Mouse (Mus musculus): Measurements from ENCODE around the gene Irf8. TPM values are rescaled to one million over a fixed set of nuclear protein-coding genes. Genes with fewer than 3 reads are reported as not detected.

Gene Irf8
- polyA plus RNA-seq, 1 experiment = 1.8 TPM

- DNase-seq = no peak
- WGBS = 42% methylated on average over 4 of the region's 4 CpGs
- no peaks in the 10 kb centered on the region; the same call in 1 of the 2 replicates for H3K27me3 ChIP-seq (ENCODE audit: control insufficient read depth, insufficient read depth, low read length)
- H3K4me1 ChIP-seq (ENCODE audit: control insufficient read depth, insufficient read depth, low read length) = no peaks in the 10 kb centered on the region
- no peak overlapping the region for H3K4me3 ChIP-seq (replicated peaks; ENCODE audit: insufficient read depth, low read depth, low read length)
- no peak for TF ChIP-seq POLR2A (IDR thresholded peaks at IDR 0.05; ENCODE audit: borderline replicate concordance, insufficient read depth, low read length)
- no peak overlapping the region for H3K27ac ChIP-seq (ENCODE audit: insufficient read depth, low read length)
These were observed 2.6 kb downstream of the Irf8 start for GRCm38 (mm10) chr8:120738771-120739170.

- 81% methylated on average over 15 of the region's 15 CpGs for WGBS
- TF ChIP-seq CTCF (IDR thresholded peaks at IDR 0.05; ENCODE audit: borderline replicate concordance, insufficient read depth, low read depth, low read length) = no peak
- TF ChIP-seq POLR2A (IDR thresholded peaks at IDR 0.05; ENCODE audit: borderline replicate concordance, insufficient read depth, low read length) = no peak
- H3K27me3 ChIP-seq (ENCODE audit: control insufficient read depth, insufficient read depth, low read length) = no peaks in the 10 kb centered on the region; the same call in 1 of the 2 replicates
- H3K4me1 ChIP-seq (ENCODE audit: control insufficient read depth, insufficient read depth, low read length) = no peaks in the 10 kb centered on the region
- no peak for DNase-seq
- H3K4me3 ChIP-seq (replicated peaks; ENCODE audit: insufficient read depth, low read depth, low read length) = no peak overlapping the region
- no peak overlapping the region for H3K27ac ChIP-seq (ENCODE audit: insufficient read depth, low read length)
These were observed 3.4 kb downstream of the Irf8 start for GRCm38 (mm10) chr8:120739526-120739925.

- Histone ChIP-seq H3K27me3 (ENCODE audit: control insufficient read depth, insufficient read depth, low read length) (no peaks in the 10 kb centered on the region; the same call in 1 of the 2 replicates), H3K4me3 (replicated peaks; ENCODE audit: insufficient read depth, low read depth, low read length) (no peak overlapping the region), H3K4me1 (ENCODE audit: control insufficient read depth, insufficient read depth, low read length) (no peaks in the 10 kb centered on the region), H3K27ac (ENCODE audit: insufficient read depth, low read length) (no peak overlapping the region)
- TF ChIP-seq CTCF (IDR thresholded peaks at IDR 0.05; ENCODE audit: borderline replicate concordance, insufficient read depth, low read depth, low read length) (no peak), POLR2A (IDR thresholded peaks at IDR 0.05; ENCODE audit: borderline replicate concordance, insufficient read depth, low read length) (no peak)
- DNase-seq = no peak
- 64% methylated on average over 2 of the region's 2 CpGs for WGBS
These were observed 4.4 kb downstream of the Irf8 start for GRCm38 (mm10) chr8:120740579-120740978.

GRCm38 (mm10) chr8:120741001-120741400 lies 4.8 kb downstream of the Irf8 start:
- Histone ChIP-seq H3K4me1 (ENCODE audit: control insufficient read depth, insufficient read depth, low read length) (no peaks in the 10 kb centered on the region), H3K27me3 (ENCODE audit: control insufficient read depth, insufficient read depth, low read length) (no peaks in the 10 kb centered on the region; the same call in 1 of the 2 replicates), H3K27ac (ENCODE audit: insufficient read depth, low read length) (no peak overlapping the region), H3K4me3 (replicated peaks; ENCODE audit: insufficient read depth, low read depth, low read length) (no peak overlapping the region)
- DNase-seq = no peak
- no peak for TF ChIP-seq POLR2A (IDR thresholded peaks at IDR 0.05; ENCODE audit: borderline replicate concordance, insufficient read depth, low read length)
- TF ChIP-seq CTCF (IDR thresholded peaks at IDR 0.05; ENCODE audit: borderline replicate concordance, insufficient read depth, low read depth, low read length) = no peak
- WGBS = 59% methylated on average over 17 of the region's 17 CpGs

- TF ChIP-seq POLR2A (IDR thresholded peaks at IDR 0.05; ENCODE audit: borderline replicate concordance, insufficient read depth, low read length) = no peak
- no peak for TF ChIP-seq CTCF (IDR thresholded peaks at IDR 0.05; ENCODE audit: borderline replicate concordance, insufficient read depth, low read depth, low read length)
- H3K4me3 ChIP-seq (replicated peaks; ENCODE audit: insufficient read depth, low read depth, low read length) = no peak overlapping the region
- H3K27me3 ChIP-seq (ENCODE audit: control insufficient read depth, insufficient read depth, low read length) = no peaks in the 10 kb centered on the region
- H3K4me1 ChIP-seq (ENCODE audit: control insufficient read depth, insufficient read depth, low read length) = no peaks in the 10 kb centered on the region
- no peak overlapping the region for H3K27ac ChIP-seq (ENCODE audit: insufficient read depth, low read length)
- WGBS = 90% methylated on average over 15 of the region's 15 CpGs
- no peak for DNase-seq
These were observed 5.8 kb downstream of the Irf8 start for GRCm38 (mm10) chr8:120741815-120742530.

- TF ChIP-seq CTCF (IDR thresholded peaks at IDR 0.05; ENCODE audit: borderline replicate concordance, insufficient read depth, low read depth, low read length) (no peak), POLR2A (IDR thresholded peaks at IDR 0.05; ENCODE audit: borderline replicate concordance, insufficient read depth, low read length) (no peak)
- DNase-seq = no peak
- H3K27ac ChIP-seq (ENCODE audit: insufficient read depth, low read length) = no peak overlapping the region
- 62% methylated on average over 12 of the region's 12 CpGs for WGBS
- no peaks in the 10 kb centered on the region; the same call in 1 of the 2 replicates for H3K4me1 ChIP-seq (ENCODE audit: control insufficient read depth, insufficient read depth, low read length)
- no peak overlapping the region for H3K4me3 ChIP-seq (replicated peaks; ENCODE audit: insufficient read depth, low read depth, low read length)
- no peaks in the 10 kb centered on the region for H3K27me3 ChIP-seq (ENCODE audit: control insufficient read depth, insufficient read depth, low read length)
These were observed 7.2 kb downstream of the Irf8 start for GRCm38 (mm10) chr8:120743149-120743897.

- Histone ChIP-seq H3K4me3 (replicated peaks; ENCODE audit: insufficient read depth, low read depth, low read length) (no peak overlapping the region), H3K4me1 (ENCODE audit: control insufficient read depth, insufficient read depth, low read length) (no peaks in the 10 kb centered on the region; the same call in 1 of the 2 replicates), H3K27ac (ENCODE audit: insufficient read depth, low read length) (no peak overlapping the region), H3K27me3 (ENCODE audit: control insufficient read depth, insufficient read depth, low read length) (no peaks in the 10 kb centered on the region)
- WGBS = 83% methylated on average over 4 of the region's 4 CpGs
- TF ChIP-seq POLR2A (IDR thresholded peaks at IDR 0.05; ENCODE audit: borderline replicate concordance, insufficient read depth, low read length) (no peak), CTCF (IDR thresholded peaks at IDR 0.05; ENCODE audit: borderline replicate concordance, insufficient read depth, low read depth, low read length) (no peak)
- DNase-seq = no peak
These were observed 7.7 kb downstream of the Irf8 start for GRCm38 (mm10) chr8:120743898-120744290.

GRCm38 (mm10) chr8:120744448-120744847 lies 8.3 kb downstream of the Irf8 start:
- 78% methylated on average over 5 of the region's 5 CpGs for WGBS
- Histone ChIP-seq H3K27ac (ENCODE audit: insufficient read depth, low read length) (no peak overlapping the region), H3K27me3 (ENCODE audit: control insufficient read depth, insufficient read depth, low read length) (no peaks in the 10 kb centered on the region), H3K4me3 (replicated peaks; ENCODE audit: insufficient read depth, low read depth, low read length) (no peak overlapping the region), H3K4me1 (ENCODE audit: control insufficient read depth, insufficient read depth, low read length) (no peaks in the 10 kb centered on the region; the same call in 1 of the 2 replicates)
- no peak for TF ChIP-seq POLR2A (IDR thresholded peaks at IDR 0.05; ENCODE audit: borderline replicate concordance, insufficient read depth, low read length)
- no peak for TF ChIP-seq CTCF (IDR thresholded peaks at IDR 0.05; ENCODE audit: borderline replicate concordance, insufficient read depth, low read depth, low read length)
- DNase-seq = no peak
